Mouse (Mus musculus) bone marrow, adult 2 months (tissue): ENCODE measurements around the gene Lrrc8d.

Experiments
- CTCF ChIP-seq: fragments of 200-500 bp; IDR thresholded peaks from 2 replicates; pipeline ENCODE4 v1.5.1; 2011; ENCODE audit warnings: low read length, control low read depth; ENCODE audit not compliant: control insufficient read depth, insufficient read depth
- POLR2A ChIP-seq: fragments of 200-500 bp; IDR thresholded peaks from 2 replicates; pipeline ENCODE4 v1.6.1; 2011; ENCODE audit warnings: low read depth, mild to moderate bottlenecking, control low read depth, low read length, borderline replicate concordance; ENCODE audit not compliant: control insufficient read depth

- TF ChIP-seq POLR2A (peak; percentile 70; the same call in 1 of the 2 replicates), CTCF (no peak)
Observed at GRCm38 (mm10) chr5:105700070-105700851, 492 bp downstream of the Lrrc8d start.
